Comparison of ENCODE assay signal across 9 mouse cellular contexts in the genomic region with DNA sequence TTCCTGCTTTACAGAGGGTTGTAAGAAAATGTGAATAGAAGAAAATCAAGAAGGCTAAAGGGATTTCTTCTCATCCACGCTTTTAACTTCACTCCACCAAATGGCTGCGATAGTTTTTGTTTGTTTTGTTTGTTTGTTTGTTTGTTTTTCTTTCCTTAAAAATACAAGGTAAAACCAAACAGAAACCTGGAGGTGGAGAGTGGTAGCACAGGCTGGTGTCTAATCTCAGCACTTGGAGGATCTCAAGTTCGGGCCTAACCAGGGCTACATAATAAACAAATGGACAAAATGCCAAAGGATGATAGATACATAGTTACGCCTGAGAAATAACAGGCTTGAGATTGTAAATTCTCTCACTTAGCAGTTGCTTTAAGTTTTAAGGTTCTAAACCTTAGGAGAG. TPM values are rescaled to one million over a fixed set of nuclear protein-coding genes. Genes with fewer than 3 reads are reported as not detected.
DNase-seq lines count a peak whose midpoint lies in the region; ATAC-seq and TF ChIP-seq lines count a peak whose summit lies in the region.
"Had no signal": no experiment of that assay in that cellular context is flagged by ENCODE, and none has a peak within 500 bp of the region (broad histone marks: within the 10 kb centered on the region; RNA-seq: fewer than 3 reads in every experiment).

No protein-coding gene starts in this region.

- DNase-seq in kidney, postnatal 10 days, result no peak
- DNase-seq in ES-CJ7 (ENCODE audit: low read depth, low spot score), result peak; percentile 25
- no peak for DNase-seq in liver, postnatal 0 days
- no peak for DNase-seq in testis, postnatal 10 days (ENCODE audit: low spot score)
- no peak for DNase-seq in frontal cortex, postnatal 10 days (ENCODE audit: low spot score in 2 of 2)
- DNase-seq in adrenal gland, adult 18-20 months (ENCODE audit: low spot score in 2 of 2), result no peak

- no peak for TF ChIP-seq CTCF in liver, postnatal 0 days (IDR thresholded peaks at IDR 0.05; ENCODE audit: low read depth)

- H3K27me3 ChIP-seq in kidney, embryonic 14.5 days (ENCODE audit: control insufficient read depth, insufficient read depth, low read length), result no peaks in the 10 kb centered on the region
- no peaks in the 10 kb centered on the region for H3K27me3 ChIP-seq in liver, postnatal 0 days (ENCODE audit: insufficient read depth, low read length)
- H3K27me3 ChIP-seq: limb, embryonic 15.5 days had no signal

- no peak overlapping the region for H3K9ac ChIP-seq in kidney, embryonic 14.5 days (ENCODE audit: low read depth, low read length)
- no peak overlapping the region for H3K9ac ChIP-seq in liver, postnatal 0 days (replicated peaks)
- H3K9ac ChIP-seq: limb, embryonic 15.5 days had no signal

- no peaks in the 10 kb centered on the region for H3K36me3 ChIP-seq in kidney, embryonic 14.5 days (ENCODE audit: control insufficient read depth, insufficient read depth, low read length)
- H3K36me3 ChIP-seq in liver, postnatal 0 days (replicated peaks; ENCODE audit: insufficient read depth, low read length), result no peaks in the 10 kb centered on the region
- H3K36me3 ChIP-seq: limb, embryonic 15.5 days had no signal

- WGBS in kidney, embryonic 14.5 days, result 58% methylated on average over 4 of the region's 4 CpGs
- 48% methylated on average over 4 of the region's 4 CpGs for WGBS in liver, postnatal 0 days (ENCODE audit: insufficient replicate concordance)

- no peak overlapping the region for H3K27ac ChIP-seq in kidney, embryonic 14.5 days (ENCODE audit: low read depth, low read length)
- H3K27ac ChIP-seq in liver, postnatal 0 days (ENCODE audit: low read depth), result no peak overlapping the region
- H3K27ac ChIP-seq: limb, embryonic 15.5 days had no signal

- no peaks in the 10 kb centered on the region for H3K9me3 ChIP-seq in kidney, embryonic 14.5 days (ENCODE audit: control insufficient read depth, low read length)
- H3K9me3 ChIP-seq in liver, postnatal 0 days (ENCODE audit: low read length), result no peaks in the 10 kb centered on the region
- H3K9me3 ChIP-seq: limb, embryonic 15.5 days had no signal

- TF ChIP-seq EP300 in liver, postnatal 0 days (IDR thresholded peaks at IDR 0.05; ENCODE audit: low read depth), result no peak

- no peak overlapping the region for H3K4me3 ChIP-seq in kidney, embryonic 14.5 days (ENCODE audit: low read length)
- H3K4me3 ChIP-seq in liver, postnatal 0 days (ENCODE audit: low read depth, low read length), result no peak overlapping the region
- H3K4me3 ChIP-seq: limb, embryonic 15.5 days had no signal

- H3K4me2 ChIP-seq in kidney, embryonic 14.5 days (replicated peaks; ENCODE audit: low read depth, low read length), result peak overlapping the region; percentile 30; the same call in 1 of the 2 replicates
- peak overlapping the region; percentile 59 for H3K4me2 ChIP-seq in liver, postnatal 0 days (ENCODE audit: low read depth, low read length)

- no peak for ATAC-seq in kidney, embryonic 14.5 days (ENCODE audit: low FRiP score, low TSS enrichment)
- 0 out of 2 replicates have a peak, but pooled peaks have one; percentile 46 for ATAC-seq in erythroid progenitor cell, adult 5-6 weeks (replicated peaks; ENCODE audit: low FRiP score, poor library complexity, severe bottlenecking)
- ATAC-seq in liver, postnatal 0 days, result peak; percentile 41

- 0 out of 2 replicates have a peak, but pooled peaks cover 3% of the 10 kb centered on the region for H3K4me1 ChIP-seq in kidney, embryonic 14.5 days (ENCODE audit: control insufficient read depth, insufficient read depth, low read length)
- H3K4me1 ChIP-seq in liver, postnatal 0 days (ENCODE audit: insufficient read depth), result peaks cover 6% of the 10 kb centered on the region; the same call in 1 of the 2 replicates
- H3K4me1 ChIP-seq: limb, embryonic 15.5 days had no signal

RNA-seq across cellular contexts. Expression of gene Mboat1, which starts 50.8 kb away (rescaled TPM):
- polyA plus RNA-seq in kidney, embryonic 14.5 days (2014; fragmentation: Nextera tagmentation; extraction: Ambion mirVana), result 18.1 and 32.8 TPM in 2 replicates
- 0.84 and 6.1 TPM in 2 replicates for total RNA-seq in erythroid progenitor cell, adult 5-6 weeks (2015; ENCODE audit: low replicate concordance)
- 1.7 TPM in 1 of 2 replicates, not detected in the other for total RNA-seq in erythroid progenitor cell, adult 5-6 weeks (2017; ENCODE audit: low replicate concordance)
- 1.1 and 1.5 TPM in 2 replicates for polyA plus RNA-seq in liver, postnatal 0 days (2015; fragmentation: Nextera tagmentation; extraction: Ambion mirVana)
- 1 to 10 TPM; 2.4 to 2.9 TPM for total RNA-seq in adrenal gland, adult 18-20 months (2021)
